Mouse (Mus musculus): Measurements from ENCODE around the gene Tmem156.

The Tmem156 gene

GRCm38 (mm10) chr5:65046442-65047284 lies 45.3 kb downstream of the Tmem156 start:
- no peak for DNase-seq (ENCODE audit: low spot score)

GRCm38 (mm10) chr5:65045642-65046370 lies 46.1 kb downstream of the Tmem156 start:
- DNase-seq (ENCODE audit: low spot score) = no peak

GRCm38 (mm10) chr5:65043407-65043895 lies 48.5 kb downstream of the Tmem156 start:
- DNase-seq (ENCODE audit: low spot score) = no peak

- DNase-seq (ENCODE audit: low spot score) = peak; percentile 75
Measured at GRCm38 (mm10) chr5:65040463-65040862, 51.5 kb downstream of the Tmem156 start.

GRCm38 (mm10) chr5:65038811-65039571 lies 52.9 kb downstream of the Tmem156 start:
- no peak for DNase-seq (ENCODE audit: low spot score)

DNA sequence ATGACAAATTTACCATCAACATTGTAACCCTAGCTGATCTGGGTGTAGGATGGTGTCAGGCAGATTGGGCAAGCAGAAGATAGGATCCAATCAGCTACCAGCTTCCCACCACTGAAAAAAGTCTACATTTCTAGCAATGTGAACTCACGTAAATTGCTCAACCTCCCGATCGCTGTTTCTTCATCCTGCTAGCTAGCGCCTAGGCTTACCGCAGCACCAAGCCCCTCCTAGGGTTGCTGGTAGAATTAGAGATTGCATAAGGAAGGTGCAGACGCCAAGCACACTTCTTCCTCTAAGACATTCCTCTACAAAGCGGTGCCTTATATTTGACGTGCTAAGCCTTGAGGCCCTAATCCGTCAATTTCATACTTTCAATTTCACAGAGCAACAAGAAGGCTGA lies 53.6 kb downstream of the Tmem156 start:
- DNase-seq (ENCODE audit: low spot score) = no peak

- DNase-seq (ENCODE audit: low spot score) = no peak
Measured at GRCm38 (mm10) chr5:65036597-65036996, 55.3 kb downstream of the Tmem156 start.

DNA sequence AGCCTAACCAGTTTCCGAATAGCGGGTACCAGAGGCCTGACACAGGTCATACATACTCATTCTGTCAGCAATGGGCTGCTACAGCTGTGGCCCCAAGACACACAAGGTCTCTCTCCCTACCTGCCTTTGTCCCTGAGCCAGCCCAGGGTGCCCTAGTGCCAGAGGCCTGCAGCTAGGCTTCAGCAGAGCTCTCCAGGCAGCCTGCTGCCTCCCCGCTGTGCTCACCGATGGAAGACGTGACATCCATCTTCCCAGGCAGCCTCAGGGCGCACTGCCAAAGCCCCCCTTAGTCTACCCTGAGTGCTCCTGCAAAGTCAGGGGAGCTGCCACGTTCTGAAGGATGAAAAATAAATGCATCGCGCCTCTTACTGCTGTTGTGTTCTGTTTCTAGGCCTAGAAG lies 63.9 kb downstream of the Tmem156 start:
- peak; percentile 64 for DNase-seq (ENCODE audit: low spot score)

GRCm38 (mm10) chr5:65026776-65027175 lies 65.2 kb downstream of the Tmem156 start:
- peak; percentile 62 for DNase-seq (ENCODE audit: low spot score)

DNA sequence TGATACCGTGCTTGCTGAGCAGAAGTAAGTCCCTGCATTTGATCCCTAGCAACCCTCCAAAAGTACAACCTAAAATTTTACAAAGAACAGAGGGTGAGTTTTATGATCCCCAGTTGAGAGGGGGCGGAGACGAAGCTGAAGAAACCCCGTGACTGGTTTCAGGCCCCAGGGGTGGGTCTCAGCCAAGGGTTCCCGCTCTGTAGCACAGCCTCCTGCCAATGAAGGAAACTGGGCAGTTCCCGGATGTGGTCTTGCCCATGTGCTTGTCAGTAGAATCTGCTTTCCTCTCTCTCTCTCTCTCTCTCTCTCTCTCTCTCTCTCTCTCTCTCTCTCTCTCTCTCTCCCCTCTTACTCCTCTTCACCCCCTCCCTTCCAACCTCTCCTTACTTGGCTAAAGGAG lies 66.0 kb downstream of the Tmem156 start:
- DNase-seq (ENCODE audit: low spot score) = no peak

GRCm38 (mm10) chr5:65024641-65025040 lies 67.3 kb downstream of the Tmem156 start:
- DNase-seq (ENCODE audit: low spot score) = no peak

GRCm38 (mm10) chr5:65022006-65022405 lies 69.9 kb downstream of the Tmem156 start:
- no peak for DNase-seq (ENCODE audit: low spot score)

DNA sequence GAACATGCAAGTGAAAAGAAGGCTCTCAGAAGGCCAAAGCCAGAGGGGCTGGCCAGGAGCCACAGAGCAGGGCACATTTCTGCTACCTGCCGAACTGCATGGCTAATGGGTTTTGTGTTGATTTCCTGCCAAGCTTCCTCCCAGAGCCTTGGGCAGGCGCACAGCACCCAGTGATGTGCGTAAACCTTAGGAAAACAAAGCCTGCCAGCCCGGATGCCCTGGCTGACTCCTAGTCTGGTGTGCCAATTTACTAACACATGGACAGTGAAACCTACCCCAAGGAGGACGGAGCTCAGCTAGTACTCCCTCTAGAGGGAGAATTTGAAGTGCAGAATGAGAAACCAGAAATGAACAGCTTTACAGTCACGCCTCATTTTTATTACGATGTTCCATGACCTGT lies 72.1 kb downstream of the Tmem156 start:
- no peak for DNase-seq (ENCODE audit: low spot score)

DNA sequence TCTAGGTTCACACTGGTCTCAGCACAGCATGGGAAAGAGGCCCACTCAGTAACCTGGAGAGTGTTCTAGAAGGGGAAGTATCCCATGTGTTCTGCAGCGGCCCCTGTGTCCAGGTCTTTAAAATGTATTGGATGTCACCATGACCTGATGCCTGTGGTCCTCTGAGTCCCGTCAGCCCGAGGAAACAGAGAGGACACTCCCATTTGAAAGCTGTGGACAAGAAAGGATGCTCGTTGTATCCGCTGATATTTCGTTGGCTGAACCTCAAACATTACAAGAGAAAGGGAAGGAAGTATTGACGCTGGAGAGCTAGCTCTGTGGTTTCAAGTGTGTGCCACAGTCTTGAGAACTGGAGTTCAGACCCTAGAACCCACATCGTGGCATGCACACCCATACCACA lies 72.8 kb downstream of the Tmem156 start:
- no peak for DNase-seq (ENCODE audit: low spot score)

GRCm38 (mm10) chr5:65015508-65015907 lies 76.4 kb downstream of the Tmem156 start:
- DNase-seq (ENCODE audit: low spot score) = no peak

GRCm38 (mm10) chr5:65011901-65012573 lies 79.9 kb downstream of the Tmem156 start:
- DNase-seq (ENCODE audit: low spot score) = no peak

GRCm38 (mm10) chr5:65006011-65006491 lies 85.9 kb downstream of the Tmem156 start:
- peak; percentile 57 for DNase-seq (ENCODE audit: low spot score)

DNA sequence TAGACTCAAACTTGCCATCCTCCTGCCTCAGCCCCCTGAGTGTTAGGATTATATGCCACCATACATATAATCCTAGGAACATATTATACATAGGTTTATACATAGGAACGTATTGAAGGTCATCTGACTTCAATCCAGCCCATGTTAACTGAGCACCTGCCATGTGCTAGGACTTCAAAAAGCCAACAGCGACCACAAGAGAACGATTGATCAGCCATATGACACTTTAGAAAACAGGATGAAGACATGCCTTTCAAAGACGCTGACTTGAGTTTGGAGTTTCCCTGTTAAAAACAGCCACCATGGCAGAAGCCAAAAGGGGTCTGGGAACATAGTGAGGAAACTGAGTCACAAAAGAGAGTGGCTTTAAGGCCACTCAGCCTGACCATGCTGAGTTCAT lies 86.7 kb downstream of the Tmem156 start:
- no peak for DNase-seq (ENCODE audit: low spot score)
